ENCODE assay signal across 8 mouse cellular contexts in the genomic region with DNA sequence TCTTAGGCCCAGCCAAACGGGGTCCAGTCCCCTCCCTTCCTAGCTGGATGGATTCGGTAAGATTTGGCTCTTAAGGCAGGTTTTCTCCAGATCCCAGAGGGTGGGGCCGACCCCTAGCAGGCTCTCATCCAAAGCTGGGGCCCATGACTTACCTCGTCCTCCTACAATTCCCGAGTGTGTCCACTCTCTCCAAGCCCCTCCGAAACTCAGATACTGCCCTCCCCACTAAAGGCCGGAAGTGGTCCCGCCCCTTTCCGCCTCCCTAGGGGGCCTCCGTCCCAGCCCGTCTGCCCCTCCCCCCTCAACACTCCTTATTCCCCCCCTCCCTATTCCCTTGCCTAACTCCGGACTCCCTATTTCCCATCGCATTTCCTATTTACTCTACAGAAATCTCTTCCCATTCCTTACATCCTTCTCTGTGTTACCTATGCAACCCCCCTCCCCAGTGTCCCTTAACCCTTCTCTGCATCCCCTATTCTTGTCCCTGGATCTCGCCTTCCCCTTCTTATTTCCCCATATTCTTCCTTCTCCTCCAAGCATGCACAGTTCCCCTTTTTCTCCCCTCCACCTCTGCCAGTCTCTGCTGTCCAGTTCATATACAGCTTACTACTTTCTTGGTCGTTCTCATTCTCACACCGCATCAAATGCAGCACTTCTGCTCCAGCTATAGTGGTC. TPM values are rescaled to one million over a fixed set of nuclear protein-coding genes. Genes with fewer than 3 reads are reported as not detected.
A peak's percentile ranks its signal among the peaks of the same experiment; 100 is the strongest.
DNase-seq lines count a peak whose midpoint lies in the region; ATAC-seq and TF ChIP-seq lines count a peak whose summit lies in the region.

No protein-coding gene starts in this region.

- H3K4me1 ChIP-seq in embryonic facial prominence, embryonic 11.5 days (ENCODE audit: control insufficient read depth, insufficient read depth, low read length) = no peaks in the 10 kb centered on the region
- H3K4me1 ChIP-seq in heart, embryonic 12.5 days (replicated peaks) = peaks cover 8% of the 10 kb centered on the region
- no peaks in the 10 kb centered on the region for H3K4me1 ChIP-seq in kidney, embryonic 14.5 days (ENCODE audit: control insufficient read depth, insufficient read depth, low read length)
- H3K4me1 ChIP-seq in liver, postnatal 0 days (ENCODE audit: insufficient read depth) = no peaks in the 10 kb centered on the region
- H3K4me1 ChIP-seq in neural tube, embryonic 13.5 days (replicated peaks) = peaks cover 11% of the 10 kb centered on the region

- peak overlapping the region; percentile 40 for H3K4me2 ChIP-seq in embryonic facial prominence, embryonic 11.5 days (ENCODE audit: low read depth, low read length)
- peak overlapping the region; percentile 74 for H3K4me2 ChIP-seq in heart, embryonic 12.5 days
- H3K4me2 ChIP-seq in kidney, embryonic 14.5 days (replicated peaks; ENCODE audit: low read depth, low read length) = peak overlapping the region; percentile 38
- H3K4me2 ChIP-seq in liver, postnatal 0 days (ENCODE audit: low read depth, low read length) = peak overlapping the region; percentile 69
- H3K4me2 ChIP-seq in neural tube, embryonic 13.5 days = peak overlapping the region; percentile 58

- ATAC-seq in embryonic facial prominence, embryonic 11.5 days (replicated peaks; ENCODE audit: insufficient number of reproducible peaks, low FRiP score, low TSS enrichment, low read depth) = peak; percentile 74
- peak; percentile 68 for ATAC-seq in heart, embryonic 12.5 days (ENCODE audit: insufficient number of reproducible peaks, low FRiP score)
- ATAC-seq in kidney, embryonic 14.5 days (ENCODE audit: low FRiP score, low TSS enrichment) = peak; percentile 71
- ATAC-seq in liver, postnatal 0 days = peak; percentile 7; the same call in 1 of the 2 replicates
- peak; percentile 80 for ATAC-seq in neural tube, embryonic 13.5 days (ENCODE audit: low read depth)

- H3K36me3 ChIP-seq in embryonic facial prominence, embryonic 11.5 days (replicated peaks; ENCODE audit: control insufficient read depth, insufficient read depth, low read depth, low read length) = no peaks in the 10 kb centered on the region
- H3K36me3 ChIP-seq in heart, embryonic 12.5 days = peaks cover 34% of the 10 kb centered on the region
- H3K36me3 ChIP-seq in kidney, embryonic 14.5 days (ENCODE audit: control insufficient read depth, insufficient read depth, low read length) = peaks cover 28% of the 10 kb centered on the region
- H3K36me3 ChIP-seq in liver, postnatal 0 days (replicated peaks; ENCODE audit: insufficient read depth, low read length) = no peaks in the 10 kb centered on the region
- H3K36me3 ChIP-seq in neural tube, embryonic 13.5 days = peaks cover 28% of the 10 kb centered on the region

- TF ChIP-seq EP300 in liver, postnatal 0 days (IDR thresholded peaks at IDR 0.05; ENCODE audit: low read depth) = no peak

- peak overlapping the region; percentile 53 for H3K9ac ChIP-seq in embryonic facial prominence, embryonic 11.5 days (replicated peaks; ENCODE audit: low read length)
- peak overlapping the region; percentile 75 for H3K9ac ChIP-seq in heart, embryonic 12.5 days
- H3K9ac ChIP-seq in kidney, embryonic 14.5 days (ENCODE audit: low read depth, low read length) = peak overlapping the region; percentile 56; the same call in 1 of the 2 replicates
- 0 out of 2 replicates have a peak overlapping the region, but pooled peaks have one; percentile 21 for H3K9ac ChIP-seq in liver, postnatal 0 days (replicated peaks)
- peak overlapping the region; percentile 68 for H3K9ac ChIP-seq in neural tube, embryonic 13.5 days

- peak; percentile 7 for DNase-seq in left cerebral cortex, adult 11 months (ENCODE audit: low spot score)
- no peak for DNase-seq in left cerebral cortex, adult 8-10 months (ENCODE audit: low spot score in 2 of 2)
- DNase-seq in embryonic facial prominence, embryonic 11.5 days (ENCODE audit: low spot score) = peak; percentile 63
- DNase-seq in liver, postnatal 0 days = peak; percentile 22
- DNase-seq in thymus, postnatal 4 days = peak; percentile 54

- no peak for TF ChIP-seq CTCF in liver, postnatal 0 days (IDR thresholded peaks at IDR 0.05; ENCODE audit: low read depth)

- peak overlapping the region; percentile 43 for H3K4me3 ChIP-seq in embryonic facial prominence, embryonic 11.5 days (ENCODE audit: low read depth, low read length)
- peak overlapping the region; percentile 63 for H3K4me3 ChIP-seq in heart, embryonic 12.5 days
- H3K4me3 ChIP-seq in kidney, embryonic 14.5 days (ENCODE audit: low read length) = peak overlapping the region; percentile 49
- H3K4me3 ChIP-seq in liver, postnatal 0 days (ENCODE audit: low read depth, low read length) = peak overlapping the region; percentile 48
- H3K4me3 ChIP-seq in neural tube, embryonic 13.5 days = peak overlapping the region; percentile 48

- peak overlapping the region; percentile 52; the same call in 1 of the 2 replicates for H3K27ac ChIP-seq in embryonic facial prominence, embryonic 11.5 days (replicated peaks; ENCODE audit: low read depth, low read length)
- peak overlapping the region; percentile 91 for H3K27ac ChIP-seq in heart, embryonic 12.5 days (ENCODE audit: poor library complexity, severe bottlenecking)
- H3K27ac ChIP-seq in kidney, embryonic 14.5 days (ENCODE audit: low read depth, low read length) = peak overlapping the region; percentile 85; the same call in 1 of the 2 replicates
- no peak overlapping the region for H3K27ac ChIP-seq in liver, postnatal 0 days (ENCODE audit: low read depth)
- H3K27ac ChIP-seq in neural tube, embryonic 13.5 days (replicated peaks) = peak overlapping the region; percentile 85

- WGBS in embryonic facial prominence, embryonic 11.5 days = 14% methylated on average over 16 of the region's 16 CpGs
- 19% methylated on average over 16 of the region's 16 CpGs for WGBS in heart, embryonic 12.5 days
- 28% methylated on average over 16 of the region's 16 CpGs for WGBS in kidney, embryonic 14.5 days
- 15% methylated on average over 16 of the region's 16 CpGs for WGBS in liver, postnatal 0 days (ENCODE audit: insufficient replicate concordance)
- 20% methylated on average over 14 of the region's 16 CpGs for WGBS in neural tube, embryonic 13.5 days

- no peaks in the 10 kb centered on the region for H3K9me3 ChIP-seq in embryonic facial prominence, embryonic 11.5 days (replicated peaks; ENCODE audit: control insufficient read depth, low read length)
- no peaks in the 10 kb centered on the region for H3K9me3 ChIP-seq in heart, embryonic 12.5 days (replicated peaks)
- H3K9me3 ChIP-seq in kidney, embryonic 14.5 days (ENCODE audit: control insufficient read depth, low read length) = no peaks in the 10 kb centered on the region
- H3K9me3 ChIP-seq in liver, postnatal 0 days (ENCODE audit: low read length) = no peaks in the 10 kb centered on the region
- no peaks in the 10 kb centered on the region for H3K9me3 ChIP-seq in neural tube, embryonic 13.5 days

- H3K27me3 ChIP-seq in embryonic facial prominence, embryonic 11.5 days (ENCODE audit: control insufficient read depth, insufficient read depth, low read length) = no peaks in the 10 kb centered on the region
- no peaks in the 10 kb centered on the region for H3K27me3 ChIP-seq in heart, embryonic 12.5 days (replicated peaks)
- H3K27me3 ChIP-seq in kidney, embryonic 14.5 days (ENCODE audit: control insufficient read depth, insufficient read depth, low read length) = no peaks in the 10 kb centered on the region
- peaks cover 4% of the 10 kb centered on the region; the same call in 1 of the 2 replicates for H3K27me3 ChIP-seq in liver, postnatal 0 days (ENCODE audit: insufficient read depth, low read length)
- H3K27me3 ChIP-seq in neural tube, embryonic 13.5 days = no peaks in the 10 kb centered on the region; the same call in 1 of the 2 replicates

RNA-seq across cellular contexts. Expression of a gene that starts 0.5 kb away (rescaled TPM):
- total RNA-seq in left cerebral cortex, adult 8-10 months (2022) = 10 to 100 TPM; 47.6 to 59.7 (median 57.1) TPM
- polyA plus RNA-seq in embryonic facial prominence, embryonic 11.5 days (2014; fragmentation: Nextera tagmentation; extraction: Ambion mirVana) = 537 and 556 TPM in 2 replicates
- 597 and 622 TPM in 2 replicates for polyA plus RNA-seq in heart, embryonic 12.5 days (2016; fragmentation: Nextera tagmentation; extraction: Ambion mirVana)
- polyA plus RNA-seq in kidney, embryonic 14.5 days (2014; fragmentation: Nextera tagmentation; extraction: Ambion mirVana) = 685 and 698 TPM in 2 replicates
- 30.0 and 32.1 TPM in 2 replicates for polyA plus RNA-seq in liver, postnatal 0 days (2015; fragmentation: Nextera tagmentation; extraction: Ambion mirVana)
- polyA plus RNA-seq in neural tube, embryonic 13.5 days (2015; fragmentation: Nextera tagmentation; extraction: Ambion mirVana) = 408 and 440 TPM in 2 replicates

Comparison
In these comparisons a context has a peak if more than half of its experiments do, and no peak if none do; other contexts are left out.
1. DNase-seq: peak in left cerebral cortex, adult 11 months (single experiment), embryonic facial prominence, embryonic 11.5 days (single experiment), liver, postnatal 0 days (single experiment) and thymus, postnatal 4 days (single experiment); none in left cerebral cortex, adult 8-10 months (0 of 2).
2. ATAC-seq: peak in every context shown above with its lines; median percentile 80 in neural tube, embryonic 13.5 days; 74 in embryonic facial prominence, embryonic 11.5 days; 71 in kidney, embryonic 14.5 days; 68 in heart, embryonic 12.5 days; 7 in liver, postnatal 0 days.
3. H3K9ac ChIP-seq: peak in every context shown above with its lines; median percentile 75 in heart, embryonic 12.5 days; 68 in neural tube, embryonic 13.5 days; 56 in kidney, embryonic 14.5 days; 53 in embryonic facial prominence, embryonic 11.5 days; 21 in liver, postnatal 0 days.
4. RNA of a gene that starts 0.5 kb away (polyA plus RNA-seq): 685 to 698 TPM in kidney, embryonic 14.5 days, 597 to 622 TPM in heart, embryonic 12.5 days, 537 to 556 TPM in embryonic facial prominence, embryonic 11.5 days and 408 to 440 TPM in neural tube, embryonic 13.5 days; 30.0 to 32.1 TPM in liver, postnatal 0 days; every median in the first group is over 10 times any median in the second.
5. Peak in every context shown above with its lines, with median percentiles within 50 percentile points of each other: H3K4me2 ChIP-seq and H3K4me3 ChIP-seq.